Mouse (Mus musculus): ENCODE results near the gene Card11. TPM values are rescaled to one million over a fixed set of nuclear protein-coding genes. Genes with fewer than 3 reads are reported as not detected.

Card11 gene
- polyA plus RNA-seq, 1 experiment from 2014 or later: not detected

DNA sequence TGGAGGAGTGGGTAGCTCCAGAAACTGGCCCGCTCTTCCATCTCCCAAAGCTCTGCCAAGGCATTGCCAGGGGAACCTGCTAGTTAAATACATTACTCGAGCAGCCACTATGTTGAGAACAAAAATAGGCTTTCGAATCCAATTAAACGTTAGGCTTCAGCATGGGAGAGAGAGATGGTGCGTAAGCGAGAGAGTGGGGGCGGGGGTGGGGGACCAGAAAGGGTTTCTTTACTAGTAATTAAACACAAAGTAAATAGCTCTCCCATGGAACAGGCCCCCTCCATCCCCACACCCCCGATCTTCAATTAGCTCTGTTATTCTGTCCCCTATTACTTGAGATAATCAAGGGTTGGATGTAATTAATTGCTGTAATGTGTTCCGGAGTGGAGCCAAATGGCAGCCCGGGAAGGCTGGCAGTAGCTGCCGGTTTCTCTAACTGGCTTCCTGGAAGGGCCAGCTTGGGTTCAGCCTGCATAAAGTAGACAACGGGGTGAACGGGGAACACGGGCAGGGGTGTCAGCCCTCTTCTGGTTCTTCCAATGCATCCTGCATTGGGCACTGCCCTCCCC lies 59.4 kb downstream of the Card11 start:
- H3K4me3 ChIP-seq (ENCODE audit: low read depth, low read length): no peak overlapping the region
- 86% methylated on average over 14 of the region's 14 CpGs for WGBS
- no peaks in the 10 kb centered on the region for H3K4me1 ChIP-seq (ENCODE audit: control insufficient read depth, insufficient read depth, low read length)
- no peaks in the 10 kb centered on the region for H3K9me3 ChIP-seq (ENCODE audit: control insufficient read depth, low read length)
- DNase-seq (ENCODE audit: low spot score, missing footprints) (no peak), ATAC-seq (ENCODE audit: low FRiP score) (no peak)
- H3K36me3 ChIP-seq (ENCODE audit: control insufficient read depth, insufficient read depth, low read length): no peaks in the 10 kb centered on the region
- no peaks in the 10 kb centered on the region for H3K27me3 ChIP-seq (ENCODE audit: control insufficient read depth, insufficient read depth, low read length)
- H3K4me2 ChIP-seq: no peak overlapping the region
- H3K27ac ChIP-seq (ENCODE audit: low read depth, low read length): no peak overlapping the region
- H3K9ac ChIP-seq (ENCODE audit: low read length): no peak overlapping the region

DNA sequence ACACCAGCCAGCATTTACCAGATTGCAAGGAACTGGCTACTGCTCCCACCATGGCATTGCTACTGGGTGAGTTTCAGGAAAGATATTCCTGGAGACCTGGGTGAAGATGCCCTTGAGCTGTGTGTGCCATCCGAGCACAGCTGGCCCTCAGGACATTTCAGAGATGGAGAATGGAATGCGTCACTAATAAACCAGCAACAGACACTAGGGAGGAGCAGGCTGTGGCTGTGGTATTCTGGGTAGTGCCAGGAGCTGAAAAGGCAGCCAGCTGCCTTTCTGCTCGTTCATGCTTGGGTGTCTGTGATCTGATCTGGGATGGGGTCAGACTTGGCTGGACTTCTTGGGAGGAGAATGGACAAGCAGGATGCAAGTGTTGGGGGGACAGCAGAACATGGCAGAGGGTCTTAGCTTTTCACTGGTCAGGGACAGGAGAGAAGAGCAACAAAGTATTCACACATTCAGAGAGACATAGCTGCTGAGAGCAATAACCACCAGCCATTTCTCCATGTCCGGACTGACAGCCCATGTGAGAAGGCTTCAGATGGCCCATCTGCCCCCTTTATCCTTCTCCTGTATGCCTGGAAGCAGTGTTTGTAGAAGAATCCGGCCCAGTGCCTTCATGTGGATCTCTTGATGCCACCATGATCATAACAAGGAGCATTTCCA lies 60.0 kb downstream of the Card11 start:
- no peaks in the 10 kb centered on the region for H3K9me3 ChIP-seq (ENCODE audit: control insufficient read depth, low read length)
- no peak overlapping the region for H3K4me2 ChIP-seq
- no peaks in the 10 kb centered on the region for H3K4me1 ChIP-seq (ENCODE audit: control insufficient read depth, insufficient read depth, low read length)
- WGBS: 73% methylated on average over 5 of the region's 5 CpGs
- H3K36me3 ChIP-seq (ENCODE audit: control insufficient read depth, insufficient read depth, low read length): no peaks in the 10 kb centered on the region
- ATAC-seq (ENCODE audit: low FRiP score) (no peak), DNase-seq (ENCODE audit: low spot score, missing footprints) (peak; percentile 76)
- H3K27me3 ChIP-seq (ENCODE audit: control insufficient read depth, insufficient read depth, low read length): no peaks in the 10 kb centered on the region
- no peak overlapping the region for H3K9ac ChIP-seq (ENCODE audit: low read length)
- H3K27ac ChIP-seq (ENCODE audit: low read depth, low read length): no peak overlapping the region
- no peak overlapping the region for H3K4me3 ChIP-seq (ENCODE audit: low read depth, low read length)

DNA sequence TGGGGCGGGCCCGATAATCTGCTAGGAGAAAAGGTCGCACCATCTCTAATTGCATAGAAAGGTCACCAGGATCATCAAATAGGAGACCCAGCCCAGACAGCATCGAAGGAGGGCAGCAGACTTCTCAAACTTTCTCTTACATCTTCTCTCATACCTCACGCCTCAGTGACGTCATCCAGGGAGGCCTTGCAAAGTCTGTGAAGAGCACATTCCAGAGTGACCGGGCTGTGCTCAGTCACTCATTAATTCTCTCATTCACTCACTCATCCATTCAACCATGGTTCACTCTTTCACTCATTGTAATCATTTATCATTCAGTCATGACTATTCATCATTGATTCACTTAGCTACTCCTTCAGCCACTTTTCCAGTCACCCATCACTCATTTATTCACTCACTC lies 63.6 kb downstream of the Card11 start:
- Histone ChIP-seq H3K4me1 (ENCODE audit: control insufficient read depth, insufficient read depth, low read length) (no peaks in the 10 kb centered on the region), H3K9ac (ENCODE audit: low read length) (no peak overlapping the region), H3K9me3 (ENCODE audit: control insufficient read depth, low read length) (no peaks in the 10 kb centered on the region), H3K4me3 (ENCODE audit: low read depth, low read length) (no peak overlapping the region), H3K27me3 (ENCODE audit: control insufficient read depth, insufficient read depth, low read length) (no peaks in the 10 kb centered on the region), H3K36me3 (ENCODE audit: control insufficient read depth, insufficient read depth, low read length) (no peaks in the 10 kb centered on the region), H3K4me2 (no peak overlapping the region), H3K27ac (ENCODE audit: low read depth, low read length) (no peak overlapping the region)
- 78% methylated on average over 7 of the region's 7 CpGs for WGBS
- ATAC-seq (ENCODE audit: low FRiP score): no peak
- peak; percentile 23 for DNase-seq (ENCODE audit: low spot score, missing footprints)

DNA sequence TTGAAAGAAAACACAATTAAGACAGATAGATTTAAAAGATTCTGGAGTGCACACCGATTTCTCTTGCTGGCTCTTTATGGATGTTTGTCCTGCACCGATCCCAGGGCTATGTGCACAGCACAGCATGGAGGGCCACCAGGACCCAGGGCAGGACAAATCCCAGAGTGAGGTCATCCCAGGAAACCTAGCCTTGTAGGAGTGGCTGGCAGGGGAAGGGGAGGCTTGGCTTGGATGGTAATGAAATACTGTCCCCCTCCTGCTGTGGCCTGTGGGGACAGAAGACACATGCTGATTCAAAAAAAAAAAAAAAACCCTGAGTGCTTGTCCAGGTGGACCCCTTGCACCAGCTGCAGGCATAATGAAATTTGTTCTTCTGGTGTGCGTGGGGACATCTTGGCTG lies 64.5 kb downstream of the Card11 start:
- Histone ChIP-seq H3K27me3 (ENCODE audit: control insufficient read depth, insufficient read depth, low read length) (no peaks in the 10 kb centered on the region), H3K4me1 (ENCODE audit: control insufficient read depth, insufficient read depth, low read length) (no peaks in the 10 kb centered on the region), H3K9me3 (ENCODE audit: control insufficient read depth, low read length) (no peaks in the 10 kb centered on the region), H3K27ac (ENCODE audit: low read depth, low read length) (no peak overlapping the region), H3K9ac (ENCODE audit: low read length) (no peak overlapping the region), H3K36me3 (ENCODE audit: control insufficient read depth, insufficient read depth, low read length) (no peaks in the 10 kb centered on the region), H3K4me2 (no peak overlapping the region), H3K4me3 (ENCODE audit: low read depth, low read length) (no peak overlapping the region)
- DNase-seq (ENCODE audit: low spot score, missing footprints) (peak; percentile 12), ATAC-seq (ENCODE audit: low FRiP score) (no peak)
- WGBS: 89% methylated on average over 3 of the region's 3 CpGs

DNA sequence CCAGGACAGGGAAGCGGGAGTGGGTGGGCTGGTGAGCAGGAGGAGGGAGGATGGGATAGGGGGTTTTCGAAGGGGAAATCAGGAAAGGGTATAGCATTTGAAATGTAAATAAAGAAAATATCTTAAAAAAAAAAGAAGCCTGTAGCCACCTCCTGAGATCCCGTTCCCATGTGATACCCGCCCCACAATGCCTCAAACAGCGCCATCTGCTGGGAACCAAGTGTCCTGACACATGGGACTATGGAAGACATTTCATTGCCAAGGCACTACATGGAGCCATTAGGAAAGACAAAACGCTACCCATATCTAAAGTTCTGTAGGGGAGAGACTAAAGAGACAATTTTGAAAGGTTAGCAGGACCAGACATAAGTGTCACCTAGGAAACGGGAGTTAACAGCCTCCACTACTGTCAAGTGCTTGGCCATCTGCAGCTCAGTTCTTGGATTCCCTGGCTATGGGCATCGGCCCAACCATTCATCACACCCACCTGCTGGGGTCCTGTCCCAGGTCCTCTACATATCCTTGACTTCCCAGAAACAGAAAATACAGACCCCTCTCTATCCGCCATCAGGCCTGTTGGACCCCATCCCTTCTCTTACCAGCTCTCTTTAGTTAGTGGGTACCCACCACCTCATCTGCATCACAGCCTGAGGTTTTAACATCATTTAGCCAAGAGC lies 65.6 kb downstream of the Card11 start:
- Histone ChIP-seq H3K36me3 (ENCODE audit: control insufficient read depth, insufficient read depth, low read length) (no peaks in the 10 kb centered on the region), H3K27me3 (ENCODE audit: control insufficient read depth, insufficient read depth, low read length) (no peaks in the 10 kb centered on the region), H3K27ac (ENCODE audit: low read depth, low read length) (no peak overlapping the region), H3K4me1 (ENCODE audit: control insufficient read depth, insufficient read depth, low read length) (no peaks in the 10 kb centered on the region), H3K9me3 (ENCODE audit: control insufficient read depth, low read length) (no peaks in the 10 kb centered on the region), H3K4me2 (no peak overlapping the region), H3K4me3 (ENCODE audit: low read depth, low read length) (no peak overlapping the region), H3K9ac (ENCODE audit: low read length) (no peak overlapping the region)
- ATAC-seq (ENCODE audit: low FRiP score): no peak
- 87% methylated on average over 9 of the region's 9 CpGs for WGBS
- peak; percentile 47 for DNase-seq (ENCODE audit: low spot score, missing footprints)

DNA sequence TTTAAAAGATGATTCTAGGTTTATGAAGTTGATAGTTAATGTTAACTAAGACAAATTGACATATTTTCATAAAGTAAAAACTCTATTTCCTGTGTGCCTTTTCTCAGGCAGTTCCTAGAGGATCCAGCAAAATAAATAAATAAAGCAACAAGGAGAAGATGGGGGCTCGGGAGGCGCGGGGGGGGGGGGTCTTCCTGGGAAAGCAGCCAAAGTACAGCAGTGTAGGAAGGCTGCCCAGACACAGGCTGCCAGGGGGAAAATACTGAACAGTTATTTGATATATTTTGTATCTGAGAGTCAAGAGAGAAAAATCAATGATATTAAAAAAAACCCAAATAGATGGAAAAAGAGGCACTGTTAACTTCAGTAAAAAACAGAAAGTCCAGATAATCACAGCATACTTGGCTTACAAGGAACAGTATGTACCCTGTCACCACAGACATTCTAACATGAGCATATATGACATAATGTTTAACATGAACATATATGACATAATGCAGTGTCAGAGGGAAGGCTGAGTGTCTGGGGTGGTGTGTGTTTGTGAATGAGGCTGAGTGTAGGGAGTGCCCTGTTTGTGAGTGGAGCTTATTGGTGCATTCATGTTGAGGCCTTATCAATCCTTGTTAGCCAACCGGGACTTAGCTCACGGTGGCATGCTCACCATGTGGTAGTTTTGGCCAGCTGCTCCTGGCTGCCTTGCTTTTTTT lies 68.7 kb downstream of the Card11 start:
- H3K27me3 ChIP-seq (ENCODE audit: control insufficient read depth, insufficient read depth, low read length): no peaks in the 10 kb centered on the region
- no peak overlapping the region for H3K4me3 ChIP-seq (ENCODE audit: low read depth, low read length)
- H3K9ac ChIP-seq (ENCODE audit: low read length): no peak overlapping the region
- no peak overlapping the region for H3K4me2 ChIP-seq
- no peaks in the 10 kb centered on the region for H3K9me3 ChIP-seq (ENCODE audit: control insufficient read depth, low read length)
- 74% methylated on average over 5 of the region's 5 CpGs for WGBS
- no peaks in the 10 kb centered on the region for H3K4me1 ChIP-seq (ENCODE audit: control insufficient read depth, insufficient read depth, low read length)
- H3K27ac ChIP-seq (ENCODE audit: low read depth, low read length): no peak overlapping the region
- no peaks in the 10 kb centered on the region for H3K36me3 ChIP-seq (ENCODE audit: control insufficient read depth, insufficient read depth, low read length)
- DNase-seq (ENCODE audit: low spot score, missing footprints) (no peak), ATAC-seq (ENCODE audit: low FRiP score) (no peak)

DNA sequence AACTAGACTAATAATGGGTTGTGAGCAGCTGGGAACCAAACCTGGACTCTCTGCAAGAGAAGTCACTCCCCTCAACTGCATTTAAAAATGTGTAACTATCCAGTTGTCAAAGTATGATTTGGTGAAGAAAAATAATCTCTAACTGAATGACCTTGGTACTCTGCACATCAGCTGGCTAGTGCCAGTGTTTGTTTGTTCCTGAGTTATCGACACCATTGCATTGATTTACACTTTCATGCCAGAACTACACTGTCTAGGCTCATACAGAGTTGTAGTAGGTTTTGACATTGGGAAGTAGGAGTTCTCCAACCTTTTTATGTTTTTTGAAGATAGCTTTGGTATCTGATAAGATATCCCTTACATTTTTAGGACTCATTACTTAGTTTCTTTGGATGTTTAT lies 81.9 kb downstream of the Card11 start:
- ATAC-seq (ENCODE audit: low FRiP score) (no peak), DNase-seq (ENCODE audit: low spot score, missing footprints) (no peak)
- Histone ChIP-seq H3K4me3 (ENCODE audit: low read depth, low read length) (no peak overlapping the region), H3K4me1 (ENCODE audit: control insufficient read depth, insufficient read depth, low read length) (no peaks in the 10 kb centered on the region), H3K9me3 (ENCODE audit: control insufficient read depth, low read length) (peaks cover 4% of the 10 kb centered on the region), H3K36me3 (ENCODE audit: control insufficient read depth, insufficient read depth, low read length) (no peaks in the 10 kb centered on the region), H3K27ac (ENCODE audit: low read depth, low read length) (no peak overlapping the region), H3K9ac (ENCODE audit: low read length) (no peak overlapping the region), H3K27me3 (ENCODE audit: control insufficient read depth, insufficient read depth, low read length) (no peaks in the 10 kb centered on the region), H3K4me2 (no peak overlapping the region)
- 90% methylated on average over 1 of the region's 1 CpGs for WGBS

DNA sequence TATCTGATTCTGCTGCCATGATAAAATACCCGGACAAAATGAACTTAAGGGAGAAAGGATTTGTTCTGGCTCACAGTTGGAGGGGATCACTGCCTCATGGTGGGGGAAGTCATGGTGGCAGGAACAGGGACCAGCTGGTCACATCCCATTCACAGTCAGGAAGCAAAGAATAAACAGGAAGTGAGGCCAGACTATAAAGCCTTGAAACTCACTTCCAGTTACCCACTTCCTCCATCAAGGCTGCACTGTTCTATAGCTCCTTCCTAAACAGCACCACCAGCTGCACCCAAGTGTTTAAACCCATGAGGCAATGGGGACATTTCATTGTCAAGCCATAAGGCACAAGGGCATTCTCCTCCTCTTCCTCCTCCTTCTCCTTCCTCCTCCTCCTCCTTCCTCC lies 82.6 kb downstream of the Card11 start:
- DNase-seq (ENCODE audit: low spot score, missing footprints) (no peak), ATAC-seq (ENCODE audit: low FRiP score) (no peak)
- WGBS: 91% methylated on average over 1 of the region's 1 CpGs
- Histone ChIP-seq H3K4me1 (ENCODE audit: control insufficient read depth, insufficient read depth, low read length) (no peaks in the 10 kb centered on the region), H3K4me3 (ENCODE audit: low read depth, low read length) (no peak overlapping the region), H3K9me3 (ENCODE audit: control insufficient read depth, low read length) (peaks cover 4% of the 10 kb centered on the region), H3K36me3 (ENCODE audit: control insufficient read depth, insufficient read depth, low read length) (no peaks in the 10 kb centered on the region), H3K27me3 (ENCODE audit: control insufficient read depth, insufficient read depth, low read length) (no peaks in the 10 kb centered on the region), H3K4me2 (no peak overlapping the region), H3K27ac (ENCODE audit: low read depth, low read length) (no peak overlapping the region), H3K9ac (ENCODE audit: low read length) (no peak overlapping the region)

DNA sequence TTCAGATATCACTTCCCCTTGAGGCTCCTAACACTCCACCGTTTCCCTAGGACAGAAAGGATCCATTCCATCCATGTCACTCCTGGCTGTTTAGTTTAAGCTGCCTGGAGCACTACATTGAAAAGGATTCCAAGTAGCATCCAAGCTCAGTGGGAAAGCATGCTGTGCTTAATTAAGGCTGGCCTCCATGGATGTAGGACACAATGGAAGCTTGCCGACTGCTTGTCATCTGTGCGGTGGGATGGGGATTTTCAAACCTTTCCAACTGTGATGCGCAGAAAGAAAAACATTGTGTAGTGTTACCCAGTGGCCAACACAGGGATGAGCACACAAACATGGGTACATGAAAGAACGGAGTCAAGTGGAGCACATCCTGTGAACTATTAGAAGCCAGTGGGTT lies 89.5 kb downstream of the Card11 start:
- no peak overlapping the region for H3K4me2 ChIP-seq
- H3K9ac ChIP-seq (ENCODE audit: low read length): no peak overlapping the region
- no peak overlapping the region for H3K27ac ChIP-seq (ENCODE audit: low read depth, low read length)
- no peak for DNase-seq (ENCODE audit: low spot score, missing footprints)
- H3K36me3 ChIP-seq (ENCODE audit: control insufficient read depth, insufficient read depth, low read length): no peaks in the 10 kb centered on the region
- no peak for ATAC-seq (ENCODE audit: low FRiP score)
- H3K4me3 ChIP-seq (ENCODE audit: low read depth, low read length): no peak overlapping the region
- 61% methylated on average over 5 of the region's 5 CpGs for WGBS
- H3K27me3 ChIP-seq (ENCODE audit: control insufficient read depth, insufficient read depth, low read length): no peaks in the 10 kb centered on the region
- H3K4me1 ChIP-seq (ENCODE audit: control insufficient read depth, insufficient read depth, low read length): no peaks in the 10 kb centered on the region
- peaks cover 3% of the 10 kb centered on the region; the same call in 1 of the 2 replicates for H3K9me3 ChIP-seq (ENCODE audit: control insufficient read depth, low read length)

Data from midbrain, embryonic 11.5 days (tissue).